Mouse (Mus musculus): ENCODE measurements around the gene Irs3. TPM values are rescaled to one million over a fixed set of nuclear protein-coding genes. Genes with fewer than 3 reads are reported as not detected.

Irs3 gene
- polyA plus RNA-seq (2017; shearing (Covaris generic)), result not detected

DNA sequence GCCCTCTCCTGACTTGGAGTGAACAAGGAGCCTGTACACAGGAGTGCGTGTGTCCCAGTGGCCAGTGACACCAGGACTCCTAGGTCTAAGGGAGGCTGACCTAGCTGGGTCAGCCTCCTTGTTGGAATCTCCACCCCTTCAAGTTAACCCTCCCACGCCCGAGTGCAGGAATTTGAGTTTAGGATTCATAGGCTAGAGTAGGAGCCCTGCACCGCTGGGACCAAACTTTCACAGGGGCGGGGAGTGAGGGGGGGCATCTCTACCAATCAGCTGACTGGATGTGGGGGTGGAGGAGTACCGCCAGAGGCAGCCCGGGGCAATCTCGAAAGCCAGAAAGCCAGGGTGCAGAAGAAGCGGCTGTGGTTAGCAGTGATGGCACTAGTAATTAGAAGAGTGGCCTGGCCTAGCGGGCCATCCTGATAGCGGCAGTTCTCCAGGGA, at the start of gene Irs3:
Irs3 (minus strand) TSS at position 63 of the 440 bp plus-strand sequence.

DNA sequence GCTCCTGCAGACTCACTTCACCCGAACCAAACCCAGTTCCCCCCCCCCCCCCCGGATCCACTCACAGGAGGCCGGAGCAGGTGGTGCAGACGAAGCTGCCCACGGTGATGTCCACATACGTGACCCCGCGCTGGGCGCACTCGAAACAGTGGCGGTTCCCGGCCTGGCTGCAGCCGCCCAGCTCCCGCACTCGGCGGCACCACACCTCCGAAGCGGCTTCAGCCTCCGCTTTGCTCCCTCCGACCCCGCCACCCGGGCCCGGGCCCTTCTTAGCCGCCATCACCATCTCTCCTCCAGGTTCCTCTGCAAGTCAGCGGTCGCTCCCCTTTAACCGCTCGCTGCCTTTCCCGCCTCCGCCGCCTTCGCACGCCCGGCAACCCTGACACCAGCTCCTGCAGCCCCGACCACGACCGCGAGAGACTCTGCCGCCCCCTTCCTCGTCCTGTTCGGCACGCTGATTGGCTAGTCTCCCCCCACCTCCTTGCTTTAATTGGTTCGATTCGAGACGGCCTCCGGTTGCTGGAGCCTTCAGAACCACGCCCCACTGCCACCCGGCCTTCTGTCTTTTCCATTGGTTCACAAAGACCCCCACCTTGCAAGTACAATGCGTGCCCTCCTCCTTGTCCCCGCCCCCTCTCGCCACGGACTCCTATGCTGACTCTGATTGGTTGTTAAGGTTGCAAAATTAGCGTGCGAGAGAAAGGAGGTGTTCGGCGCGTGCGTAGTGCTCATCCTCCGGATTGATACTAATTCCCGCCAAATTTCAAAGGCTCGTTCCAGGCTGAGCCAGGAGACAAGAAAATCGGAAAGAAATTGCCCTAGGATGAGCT, 39.0 kb upstream of the Irs3 start, which contains the start of gene Agfg2:
Agfg2 (minus strand) TSS at position 433 of the 830 bp plus-strand sequence.

DNA sequence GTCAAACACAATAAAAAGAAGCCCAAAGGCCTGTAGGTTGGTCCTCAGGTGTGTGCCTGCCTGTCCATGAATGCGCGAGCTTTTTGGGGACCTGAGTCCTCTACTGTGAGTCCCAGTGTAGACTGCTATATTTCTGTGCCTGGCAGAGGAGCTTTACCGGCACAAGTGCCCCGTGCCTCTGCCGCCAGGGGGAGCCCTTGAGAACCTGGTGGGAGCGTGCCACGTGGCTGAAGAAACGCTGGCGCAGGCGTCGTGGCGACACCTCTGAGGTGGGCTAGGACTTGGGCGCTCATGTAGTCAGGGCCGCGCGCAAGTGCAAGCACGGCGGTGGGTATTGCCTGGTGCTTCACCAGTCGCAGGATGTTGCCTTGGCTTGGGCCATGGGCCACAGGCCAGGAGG, 4.5 kb downstream of the Irs3 start, which contains the start of gene Sap25:
Sap25 (plus strand) TSS at position 281 of the 400 bp plus-strand sequence.

DNA sequence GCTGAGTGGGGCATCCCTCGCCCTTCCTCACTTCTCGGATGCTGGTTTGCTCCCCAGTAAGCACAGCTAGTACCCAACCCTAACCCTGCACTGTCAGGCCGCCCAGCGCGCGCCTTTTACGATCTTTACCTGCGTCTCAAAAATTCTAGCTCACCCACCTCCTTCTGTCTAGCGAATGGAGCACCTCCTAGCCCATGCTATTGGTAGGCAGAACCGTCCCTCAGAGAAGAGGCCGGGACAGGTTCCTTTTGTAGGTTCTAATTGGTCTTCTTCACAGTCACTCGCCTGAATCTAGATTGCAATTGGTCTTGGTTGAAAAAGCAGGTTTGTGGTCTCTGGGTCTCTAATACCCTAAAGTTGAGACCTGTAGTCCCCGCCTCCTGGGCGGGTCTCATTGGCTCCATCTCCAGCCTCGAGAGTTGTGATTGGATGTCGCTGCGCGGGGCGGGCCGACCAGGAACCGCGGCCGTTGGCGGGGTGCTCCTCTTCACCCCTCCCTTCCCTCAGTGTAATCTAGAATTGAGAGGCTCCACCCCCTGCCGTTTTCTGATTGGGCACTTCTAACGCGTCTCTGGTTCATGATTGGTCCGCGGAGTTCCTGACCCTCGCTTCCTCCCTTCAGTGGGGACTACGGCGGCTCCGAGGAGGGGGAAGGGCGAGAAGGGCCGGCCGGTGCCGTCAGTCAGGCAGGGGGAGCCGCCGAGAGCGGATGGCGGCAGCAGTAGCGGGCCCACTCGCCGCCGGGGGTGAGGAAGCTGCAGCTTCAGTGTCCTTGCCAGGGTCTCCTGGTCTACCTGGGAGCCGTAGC, 16.8 kb downstream of the Irs3 start, which contains the start of the genes Fbxo24, Lrch4 and Gm20605:
Fbxo24 (minus strand) TSS at position 505 of the 808 bp plus-strand sequence.
Lrch4 (plus strand) TSS at position 624 of the 808 bp plus-strand sequence.
Gm20605 (plus strand) TSS at position 678 of the 808 bp plus-strand sequence.

DNA sequence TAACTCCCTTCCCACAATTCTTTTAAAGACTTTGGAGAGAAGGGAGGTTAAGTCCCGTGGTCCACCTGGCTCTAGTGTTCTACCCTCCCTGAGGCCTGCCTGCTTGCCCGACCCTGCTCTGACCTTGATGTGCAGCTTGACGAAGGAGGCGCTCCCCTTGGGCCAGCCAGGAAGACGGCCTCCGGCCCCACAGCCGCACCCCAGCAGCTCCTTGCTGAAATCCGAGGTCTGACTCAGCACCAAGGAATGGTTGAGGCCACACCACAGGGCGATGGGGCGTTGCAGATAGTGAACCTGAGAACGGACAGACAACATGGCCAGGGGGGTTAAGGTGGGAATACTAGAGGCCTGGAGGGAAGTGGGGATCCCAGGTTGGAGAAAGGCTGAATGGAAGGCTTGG, 32.0 kb downstream of the Irs3 start, which contains the start of gene Pcolce:
Pcolce (minus strand) TSS at position 235 of the 400 bp plus-strand sequence.

DNA sequence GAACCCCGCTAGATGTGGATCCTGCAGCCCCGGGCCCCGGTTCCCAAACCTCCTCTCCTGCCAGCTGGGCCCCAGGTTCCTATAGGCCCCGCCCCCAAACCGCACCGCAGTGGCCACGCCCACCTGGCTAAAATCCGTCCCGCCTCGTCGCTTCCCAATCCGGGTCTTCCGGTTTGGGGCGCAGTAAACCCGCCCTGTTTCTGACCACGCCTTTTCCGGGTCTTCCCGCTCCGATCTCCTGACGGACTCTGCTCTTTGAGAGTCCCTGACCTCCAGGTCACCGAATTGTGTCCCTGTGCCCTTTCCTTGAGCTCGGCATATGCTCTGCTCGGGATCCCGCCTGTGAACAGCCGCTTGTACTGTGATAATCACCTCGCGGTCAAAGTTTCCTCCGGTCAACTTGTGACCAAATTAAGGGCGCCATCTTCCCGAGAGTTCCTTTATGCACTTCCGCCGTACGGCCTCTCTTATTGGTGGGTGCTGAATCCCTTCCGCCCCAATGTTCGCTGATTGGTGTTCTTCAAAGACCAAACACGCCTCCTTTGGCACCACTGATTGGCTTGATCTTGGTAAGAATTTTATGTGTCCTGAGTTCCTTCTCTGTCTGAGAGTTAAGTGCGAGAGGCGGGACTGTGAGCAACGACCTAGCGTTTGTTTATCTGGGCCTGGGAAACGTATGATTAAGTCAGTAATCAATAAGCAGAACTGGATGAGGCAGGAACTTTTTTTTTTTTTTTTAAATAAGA, 44.7 kb downstream of the Irs3 start, which contains the start of gene Mospd3:
Mospd3 (minus strand) TSS at position 440 of the 746 bp plus-strand sequence.

Other genes with a start within 250 kb of the Irs3 start
- gene Zan, start 168.7 kb downstream of the Irs3 start, polyA plus RNA-seq (2017; shearing (Covaris generic)), result 0.31 TPM
- 55.9 TPM for gene Pop7, start 143.2 kb downstream of the Irs3 start, polyA plus RNA-seq (2017; shearing (Covaris generic))
- gene Gigyf1, start 127.2 kb downstream of the Irs3 start, polyA plus RNA-seq (2017; shearing (Covaris generic)), result 4.2 TPM
- gene Epo, start 112.5 kb downstream of the Irs3 start, polyA plus RNA-seq (2017; shearing (Covaris generic)), result not detected
- 123 TPM for gene Gnb2, start 112.2 kb downstream of the Irs3 start, polyA plus RNA-seq (2017; shearing (Covaris generic))
- gene Actl6b, start 92.2 kb downstream of the Irs3 start, polyA plus RNA-seq (2017; shearing (Covaris generic)), result not detected
- gene Tfr2, start 75.9 kb downstream of the Irs3 start, polyA plus RNA-seq (2017; shearing (Covaris generic)), result 0.87 TPM
- gene Mospd3, start 44.7 kb downstream of the Irs3 start, polyA plus RNA-seq (2017; shearing (Covaris generic)), result 104 TPM
- 1.0 TPM for gene Pcolce, start 31.9 kb downstream of the Irs3 start, polyA plus RNA-seq (2017; shearing (Covaris generic))
- 0.86 TPM for gene Fbxo24, start 16.7 kb downstream of the Irs3 start, polyA plus RNA-seq (2017; shearing (Covaris generic))
- 327 TPM for gene Lrch4, start 16.6 kb downstream of the Irs3 start, polyA plus RNA-seq (2017; shearing (Covaris generic))
- gene Gm20605, start 16.5 kb downstream of the Irs3 start, polyA plus RNA-seq (2017; shearing (Covaris generic)), result 87.2 TPM
- 141 TPM for gene Sap25, start 4.4 kb downstream of the Irs3 start, polyA plus RNA-seq (2017; shearing (Covaris generic))
- gene Agfg2, start 39.0 kb upstream of the Irs3 start, polyA plus RNA-seq (2017; shearing (Covaris generic)), result 21.6 TPM
- gene Nyap1, start 95.9 kb upstream of the Irs3 start, polyA plus RNA-seq (2017; shearing (Covaris generic)), result 0.98 TPM
- 441 TPM for gene Tsc22d4, start 100.0 kb upstream of the Irs3 start, polyA plus RNA-seq (2017; shearing (Covaris generic))
- 21.1 TPM for gene Ppp1r35, start 133.1 kb upstream of the Irs3 start, polyA plus RNA-seq (2017; shearing (Covaris generic))
- gene Mepce, start 141.9 kb upstream of the Irs3 start, polyA plus RNA-seq (2017; shearing (Covaris generic)), result 19.8 TPM
- 13.7 TPM for gene Zcwpw1, start 142.1 kb upstream of the Irs3 start, polyA plus RNA-seq (2017; shearing (Covaris generic))
- gene Pilra, start 190.6 kb upstream of the Irs3 start, polyA plus RNA-seq (2017; shearing (Covaris generic)), result 1.3 TPM
- 0.58 TPM for gene Pilrb1, start 212.4 kb upstream of the Irs3 start, polyA plus RNA-seq (2017; shearing (Covaris generic))
- gene Pilrb2, start 226.1 kb upstream of the Irs3 start, polyA plus RNA-seq (2017; shearing (Covaris generic)), result 1.3 TPM